Mouse (Mus musculus) kidney, adult 8-10 months (tissue): Measurements from ENCODE around the gene Ak6.
A peak's percentile ranks its signal among the peaks of the same experiment; 100 is the strongest.

Experiments used
- DNase-seq, 2 experiments: peaks; one replicate each; pipeline ENCODE4 v3.0.0; 2022

Ak6 gene

DNA sequence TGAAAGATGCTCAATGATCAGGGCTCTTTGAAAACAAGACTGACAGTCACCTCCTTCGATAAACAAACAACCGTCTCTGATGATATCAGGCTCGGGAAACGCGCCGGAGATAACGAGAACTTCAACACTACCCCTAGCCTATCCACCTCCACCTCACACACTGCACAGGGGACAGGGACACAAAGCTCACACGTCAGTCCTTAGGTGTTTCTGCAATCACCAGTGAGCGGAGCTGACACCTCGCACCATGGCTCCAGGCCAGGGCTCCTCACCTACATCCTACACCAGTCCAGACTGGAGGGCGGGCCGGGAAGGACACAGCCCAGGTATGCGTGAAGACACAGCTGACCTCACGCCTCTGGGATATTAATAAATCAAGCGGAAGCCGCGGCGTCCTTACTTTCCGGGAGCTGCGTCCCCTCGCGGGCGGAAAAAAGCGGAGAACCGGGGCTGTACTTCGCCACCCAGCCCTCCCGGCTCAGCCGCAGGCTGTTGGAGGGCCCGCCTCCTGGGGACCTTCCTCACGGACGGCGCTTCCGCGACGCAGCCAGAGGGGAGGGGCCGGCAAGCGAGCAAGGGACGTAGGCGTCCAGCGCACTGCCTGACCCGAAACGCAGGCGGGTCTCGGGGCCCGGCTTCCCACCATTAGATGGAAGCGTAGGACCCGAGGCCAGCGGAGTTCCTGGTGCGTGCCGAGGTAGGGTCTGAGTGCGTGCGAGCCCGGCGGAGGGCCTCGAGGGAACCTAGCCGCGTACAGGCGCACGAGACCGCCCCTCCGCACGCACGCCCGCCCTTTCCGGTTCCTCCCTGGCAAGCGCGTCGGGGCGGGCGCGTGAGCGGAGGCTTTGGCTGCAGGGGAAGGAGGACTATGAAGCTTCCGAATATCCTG, at the start of gene Ak6, which contains the start of gene Rad17:
Ak6 (plus strand) TSS at position 430 of the 889 bp plus-strand sequence.
Rad17 (minus strand) TSS at position 502 of the 889 bp plus-strand sequence.
- peak; percentile 91 to 94 for DNase-seq

DNA sequence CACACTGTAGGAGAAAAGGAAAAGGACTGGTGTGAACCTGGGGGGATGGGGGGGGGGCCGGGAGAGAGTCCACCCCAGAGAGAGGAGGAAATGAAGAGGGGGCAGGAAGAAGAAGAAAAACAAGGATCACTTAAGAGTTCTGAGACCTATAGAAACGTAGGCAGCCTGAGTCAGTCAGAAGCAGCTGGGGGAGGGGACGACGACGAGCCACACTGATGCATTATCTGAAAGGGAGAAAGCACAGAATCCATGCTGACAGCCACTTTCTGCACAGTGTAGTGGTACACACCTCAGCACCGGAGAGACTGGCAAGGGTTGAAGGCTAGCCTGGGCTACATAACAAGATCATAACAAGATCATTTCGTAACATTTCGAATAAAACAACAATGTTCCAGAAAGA, 49.7 kb upstream of the Ak6 start:
- no peak for DNase-seq

DNA sequence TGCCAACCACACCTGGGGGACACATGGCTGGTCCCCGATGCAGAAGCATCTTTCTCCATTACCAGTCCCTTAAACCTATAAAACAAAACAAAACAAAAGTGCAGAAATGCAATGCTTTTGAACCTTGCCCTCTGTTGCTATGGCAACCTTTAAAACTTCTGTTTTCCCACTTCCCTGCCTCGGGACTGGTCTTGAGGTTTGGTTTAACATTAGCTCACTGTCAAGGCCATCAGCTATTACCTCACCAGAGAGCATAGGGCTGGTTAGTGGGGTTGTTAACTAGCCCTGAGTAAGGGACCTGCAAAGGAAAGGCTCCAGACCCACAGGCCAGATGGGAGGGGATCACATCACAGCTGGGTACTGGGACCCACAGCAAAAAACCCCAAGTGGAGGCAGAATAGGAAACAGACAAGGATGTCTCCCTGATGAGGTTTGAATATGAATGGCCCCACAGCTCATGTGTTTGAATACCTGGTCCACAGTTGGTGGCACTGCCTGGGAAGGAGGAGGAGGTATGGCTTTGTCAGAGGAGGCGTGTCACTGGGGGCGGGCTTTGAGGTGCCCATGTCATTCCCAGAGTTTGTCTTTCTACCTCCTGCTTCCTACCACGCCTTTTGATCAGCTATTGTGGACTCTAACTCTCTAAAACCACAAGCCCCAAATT, 48.4 kb upstream of the Ak6 start:
- peak; percentile 70 to 85 for DNase-seq

DNA sequence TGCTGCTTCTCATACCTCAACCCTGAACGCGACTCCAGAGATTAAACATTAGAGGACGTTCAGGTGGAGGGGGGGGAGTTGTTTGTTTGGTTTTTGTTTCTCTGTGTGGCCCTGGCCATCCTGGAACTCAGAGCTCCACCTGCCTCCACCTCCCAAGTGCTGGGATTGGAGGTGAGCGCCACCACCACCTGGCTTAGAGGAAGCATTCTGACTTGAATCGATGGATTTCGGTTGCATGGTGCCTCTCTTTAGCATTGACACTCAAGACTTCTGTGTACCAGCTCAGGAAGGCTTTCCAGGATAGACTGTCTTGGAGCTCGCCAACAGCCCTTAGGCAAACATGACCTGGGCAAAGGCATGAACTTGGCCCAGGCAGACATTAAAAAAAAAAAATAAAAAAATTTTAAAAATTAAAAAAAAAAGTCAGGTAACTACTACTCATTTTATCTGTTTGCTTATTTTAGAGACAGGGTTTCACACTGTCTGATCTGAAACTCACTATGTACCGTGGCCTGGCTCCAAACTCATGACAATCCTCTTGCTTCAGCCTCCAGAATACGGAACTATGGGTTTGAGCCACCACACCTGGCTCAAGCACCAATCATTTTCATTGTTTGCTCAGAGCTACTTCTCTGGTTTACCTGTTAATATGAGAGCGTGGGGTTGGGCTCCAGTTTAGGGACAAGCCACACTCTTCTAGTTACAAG, 47.6 kb upstream of the Ak6 start:
- no peak for DNase-seq

DNA sequence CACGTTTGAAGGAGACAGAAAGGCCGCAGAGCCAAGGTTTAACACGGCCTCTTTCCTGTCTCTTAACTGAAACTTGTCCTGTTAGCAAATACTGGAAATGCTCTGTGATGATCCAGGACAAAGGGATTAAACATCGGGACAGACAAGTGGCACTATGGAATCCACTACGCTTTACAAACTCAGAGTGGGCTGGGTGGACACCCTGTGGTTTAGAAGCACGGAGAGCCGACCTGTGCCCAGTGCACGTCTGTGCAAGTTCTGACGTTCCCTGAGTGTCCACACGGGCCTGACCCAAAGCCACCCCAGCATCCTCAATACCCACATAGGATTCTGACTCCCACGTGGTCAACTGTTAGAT, 47.1 kb upstream of the Ak6 start:
- DNase-seq, result no peak

DNA sequence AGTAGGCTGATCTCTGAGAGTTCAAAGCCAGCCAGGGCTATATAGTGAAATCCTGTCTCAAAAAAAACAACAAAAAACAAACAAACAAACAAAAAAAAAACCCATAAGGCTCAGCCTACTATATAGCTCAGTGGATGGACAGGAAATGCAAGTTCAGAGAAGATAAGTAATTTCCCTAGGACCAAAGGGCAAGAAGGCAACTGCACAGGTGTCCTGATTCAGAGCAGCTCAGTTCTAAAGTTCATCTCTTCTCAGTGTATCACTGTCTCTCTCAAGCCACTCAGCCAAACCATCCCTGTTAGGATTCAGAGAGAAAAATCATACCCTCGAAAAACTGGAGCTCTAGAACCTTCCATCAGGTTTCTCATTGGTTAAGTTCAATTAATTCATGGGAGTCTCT, 44.9 kb upstream of the Ak6 start:
- DNase-seq, result no peak

DNA sequence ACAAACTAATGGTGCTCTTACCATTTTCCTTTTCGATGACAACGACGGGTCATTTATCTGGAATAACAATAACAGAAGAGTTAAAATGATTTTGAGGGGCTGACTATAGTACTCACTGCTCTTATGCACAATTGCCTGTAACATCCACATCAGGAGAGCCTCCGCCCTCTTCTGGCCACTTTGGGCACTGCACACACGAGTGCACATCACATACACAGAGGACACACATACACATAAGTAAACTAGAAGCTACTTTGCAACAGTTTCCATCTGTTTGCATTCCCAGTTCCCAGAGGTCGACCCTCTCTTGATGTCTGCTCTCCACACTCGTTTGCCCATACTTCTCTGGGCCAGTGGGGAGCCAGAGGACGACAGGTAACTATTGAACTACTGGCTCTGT, 43.0 kb upstream of the Ak6 start:
- no peak for DNase-seq

DNA sequence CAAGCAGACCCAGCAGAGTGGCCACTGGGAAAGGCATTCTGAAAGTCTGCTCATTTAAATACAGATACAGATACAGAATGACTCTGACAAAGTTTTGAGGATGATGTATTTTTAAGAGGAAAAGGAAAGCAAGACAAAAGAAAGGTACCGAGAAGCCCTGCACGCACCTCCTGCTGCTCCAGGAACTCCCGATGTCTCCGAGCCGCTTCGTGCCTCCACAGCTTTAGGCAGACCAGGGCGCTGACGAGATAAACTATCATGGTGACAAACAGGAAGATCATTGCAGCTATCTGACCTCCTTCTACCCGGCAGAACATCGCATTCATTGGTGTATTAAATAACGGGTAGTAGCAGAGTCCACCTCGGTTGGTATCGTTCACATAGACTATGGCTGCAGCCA, 39.5 kb upstream of the Ak6 start:
- no peak for DNase-seq

DNA sequence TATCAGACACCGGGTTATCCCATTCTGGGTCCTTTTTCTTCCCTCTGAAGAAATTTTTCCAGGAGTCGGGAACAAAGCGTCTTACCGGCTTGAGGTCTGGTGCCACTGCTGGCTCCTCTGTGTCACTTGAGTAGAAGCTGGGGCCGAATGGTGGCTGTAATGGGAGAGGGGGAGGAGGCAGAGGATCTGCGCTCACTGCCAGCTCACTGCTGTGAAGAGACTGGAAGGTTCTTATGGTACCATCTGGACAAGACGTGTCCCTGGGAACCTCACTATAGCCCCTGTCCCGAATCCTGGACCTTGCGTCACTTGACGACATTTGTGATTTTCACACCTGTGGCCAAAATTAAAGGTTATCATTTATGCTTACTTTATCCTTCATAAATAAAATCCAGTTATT, 38.5 kb upstream of the Ak6 start:
- DNase-seq, result no peak

DNA sequence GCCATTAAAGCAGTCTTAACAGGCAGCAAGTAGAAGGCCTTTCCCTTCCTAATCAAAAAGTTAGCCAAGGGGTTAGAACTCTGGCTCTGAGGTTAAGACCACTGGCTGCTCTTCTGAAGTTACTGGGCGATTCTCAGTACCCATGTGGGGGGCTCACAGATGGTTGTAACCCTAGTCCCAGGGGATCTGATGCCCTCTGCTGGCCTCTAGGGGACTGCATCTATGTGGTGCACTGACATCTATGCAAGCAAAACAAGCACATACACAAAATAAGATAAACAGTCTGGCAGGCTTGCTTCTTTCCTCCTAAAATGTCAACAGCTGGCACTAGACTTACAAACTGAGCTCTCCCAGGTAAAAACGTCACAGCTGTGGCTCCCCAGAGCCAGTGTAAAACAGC, 37.9 kb upstream of the Ak6 start:
- no peak for DNase-seq

DNA sequence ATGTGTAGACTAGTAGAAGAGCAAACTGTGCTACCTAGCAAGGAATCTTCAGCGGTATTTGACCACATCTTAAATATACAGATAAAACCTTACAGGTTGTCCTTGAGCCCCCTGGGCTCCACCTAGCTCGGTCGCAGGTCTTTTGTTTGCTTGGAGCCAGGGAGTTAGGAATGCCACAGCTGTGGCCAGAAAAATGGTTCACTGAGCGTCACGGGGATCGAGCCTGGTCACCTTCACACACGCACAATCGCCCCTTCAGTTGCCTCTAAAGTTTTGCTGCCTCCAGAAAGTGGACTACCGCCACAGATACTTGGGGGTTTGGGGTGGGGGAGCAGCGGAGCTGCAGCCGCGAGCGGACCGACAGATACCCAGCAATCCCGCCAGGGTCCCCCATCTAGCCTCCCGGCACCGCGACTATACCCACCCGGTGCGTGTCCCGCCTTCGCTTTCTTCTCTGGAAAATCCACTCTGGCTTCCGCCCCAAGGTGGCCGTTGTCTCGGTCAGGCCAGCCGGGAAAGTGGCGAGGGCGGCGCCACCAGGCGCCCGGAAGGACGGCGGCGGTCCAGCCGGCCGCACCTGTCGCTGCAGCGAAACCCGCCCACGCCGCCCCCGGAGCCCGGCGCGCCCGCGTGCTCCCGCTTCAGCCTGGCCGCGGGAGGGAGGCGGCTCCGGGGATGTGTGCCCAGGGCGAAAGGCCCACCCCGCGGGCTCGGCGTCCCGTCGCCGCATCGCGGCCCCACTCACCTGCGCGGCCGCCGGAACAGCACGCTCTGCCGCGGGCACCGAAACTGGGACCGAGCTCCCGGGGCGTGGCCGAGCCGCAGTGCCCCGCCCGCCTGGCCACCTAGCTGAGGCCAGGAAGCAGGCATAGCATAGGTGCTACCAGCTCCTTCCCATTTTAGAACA, 34.3 kb upstream of the Ak6 start, which contains the start of gene Marveld2:
Marveld2 (minus strand) TSS at position 791 of the 907 bp plus-strand sequence.
- DNase-seq, result peak; percentile 66 to 75

DNA sequence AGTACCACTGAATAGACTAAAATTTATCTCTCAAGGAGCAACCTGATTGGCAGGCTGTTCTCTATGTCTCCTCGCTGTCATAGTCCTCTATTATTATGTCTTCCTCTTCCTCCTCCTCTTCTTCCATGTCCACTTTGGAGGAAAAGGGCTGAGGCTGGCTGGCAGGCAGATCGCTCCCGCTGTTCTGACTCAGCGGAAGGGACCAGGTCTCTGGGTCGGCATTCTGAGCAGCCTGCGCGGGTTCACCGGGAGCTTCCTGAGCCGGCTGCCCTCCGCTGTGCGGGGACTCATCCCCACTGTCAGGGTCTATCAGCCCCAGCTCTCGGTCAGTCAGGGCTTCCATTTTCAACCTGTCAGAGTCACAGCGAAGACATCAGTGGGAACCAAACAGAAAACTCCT, 33.2 kb upstream of the Ak6 start:
- no peak for DNase-seq

DNA sequence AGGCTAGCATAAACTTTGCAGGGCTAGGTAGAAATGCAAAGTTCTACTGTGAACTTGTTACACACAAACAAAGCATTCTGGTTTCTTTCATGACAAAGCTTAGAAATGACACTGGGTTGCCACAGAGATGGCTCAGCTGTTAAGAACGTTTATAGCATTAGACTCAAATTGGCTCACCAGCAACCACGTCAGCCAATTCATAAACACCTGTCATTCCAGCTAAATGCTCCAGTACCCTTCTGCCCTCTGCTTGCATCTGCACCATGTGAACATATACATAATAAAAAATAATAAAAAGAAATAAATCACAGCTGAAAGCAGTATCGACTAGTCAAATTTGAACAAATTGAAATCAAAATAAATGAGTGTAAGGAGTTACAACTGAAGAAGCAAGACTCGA, 28.5 kb upstream of the Ak6 start:
- DNase-seq, result no peak

DNA sequence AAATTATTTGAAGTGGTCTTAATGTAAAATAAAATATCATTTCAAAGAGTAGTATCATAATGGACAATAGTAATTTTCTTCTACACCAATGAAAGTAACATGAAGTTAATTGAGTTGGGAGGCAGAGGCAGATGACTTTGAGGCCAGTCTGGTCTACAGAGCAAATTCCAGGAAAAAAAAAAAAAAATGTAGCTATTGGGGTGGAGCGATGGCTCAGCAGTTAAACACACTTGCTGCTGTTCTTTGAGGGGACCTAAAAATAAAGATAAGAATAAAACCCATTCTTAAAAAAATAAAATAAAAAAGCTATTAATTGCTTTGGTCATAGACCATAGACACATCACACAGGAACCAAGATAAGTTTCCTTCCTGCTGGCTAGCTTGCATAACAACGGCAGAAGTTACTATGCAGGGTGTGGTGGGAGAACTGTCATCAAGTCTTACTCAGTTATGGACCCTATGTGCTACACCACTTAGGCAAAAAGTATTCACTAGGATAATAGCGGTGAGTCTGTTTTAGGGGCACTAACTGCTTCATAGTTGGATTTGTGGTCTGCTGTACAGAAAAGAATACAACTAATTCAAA, 16.6 kb upstream of the Ak6 start:
- no peak for DNase-seq

DNA sequence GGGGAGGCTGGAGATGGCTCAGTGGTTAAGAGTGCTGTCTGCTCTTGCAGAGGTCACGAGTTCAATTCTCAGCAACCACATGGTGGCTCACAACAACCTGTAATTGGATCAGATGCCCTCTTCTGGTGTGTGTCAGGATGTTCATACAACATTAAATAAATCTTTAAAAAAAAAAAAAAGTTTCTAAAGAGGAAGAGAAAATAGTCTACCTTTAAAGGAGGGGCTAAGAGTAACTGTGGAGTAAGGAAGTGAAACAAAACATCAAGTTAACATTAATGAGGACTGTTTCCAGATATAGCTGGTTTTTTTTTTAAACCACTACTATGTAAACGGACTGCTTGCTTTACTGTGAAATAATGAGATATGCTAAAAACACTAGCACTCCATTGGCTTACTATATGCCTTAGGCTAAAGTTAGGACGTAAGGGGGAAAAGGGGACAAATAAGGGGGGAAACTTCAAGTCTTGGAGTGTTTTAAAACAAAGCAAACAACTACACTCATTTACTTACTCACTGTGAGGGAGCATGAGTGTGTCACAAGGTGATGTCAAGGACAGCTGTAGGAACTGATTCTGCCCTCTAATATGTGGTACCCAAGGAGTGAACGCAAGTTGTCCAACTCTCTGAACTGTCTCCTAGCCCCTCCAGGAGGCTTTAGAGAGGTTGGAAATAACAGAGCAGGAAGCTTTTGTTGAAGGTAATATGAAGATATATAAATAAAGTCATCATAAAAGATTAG, 8.1 kb upstream of the Ak6 start:
- no peak for DNase-seq

DNA sequence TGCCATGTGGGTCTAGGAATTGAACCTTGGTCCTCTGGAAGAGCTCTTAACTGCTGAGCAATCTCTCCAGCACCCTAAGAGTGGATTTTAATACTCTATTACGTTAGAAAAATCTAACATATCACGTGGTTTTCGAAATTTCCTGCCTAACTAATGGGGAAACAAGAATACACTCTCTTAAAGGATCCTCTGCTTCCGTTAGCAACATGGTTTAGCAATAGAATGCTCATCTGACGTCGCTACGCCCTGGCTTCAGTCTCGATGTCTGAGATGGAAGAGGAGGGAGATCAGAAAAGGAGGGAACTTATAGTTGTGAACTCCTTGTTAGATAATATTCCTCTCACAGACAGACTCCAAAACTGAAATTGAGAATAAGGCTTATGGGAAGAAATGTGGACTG, 2.6 kb upstream of the Ak6 start:
- DNase-seq, result no peak

DNA sequence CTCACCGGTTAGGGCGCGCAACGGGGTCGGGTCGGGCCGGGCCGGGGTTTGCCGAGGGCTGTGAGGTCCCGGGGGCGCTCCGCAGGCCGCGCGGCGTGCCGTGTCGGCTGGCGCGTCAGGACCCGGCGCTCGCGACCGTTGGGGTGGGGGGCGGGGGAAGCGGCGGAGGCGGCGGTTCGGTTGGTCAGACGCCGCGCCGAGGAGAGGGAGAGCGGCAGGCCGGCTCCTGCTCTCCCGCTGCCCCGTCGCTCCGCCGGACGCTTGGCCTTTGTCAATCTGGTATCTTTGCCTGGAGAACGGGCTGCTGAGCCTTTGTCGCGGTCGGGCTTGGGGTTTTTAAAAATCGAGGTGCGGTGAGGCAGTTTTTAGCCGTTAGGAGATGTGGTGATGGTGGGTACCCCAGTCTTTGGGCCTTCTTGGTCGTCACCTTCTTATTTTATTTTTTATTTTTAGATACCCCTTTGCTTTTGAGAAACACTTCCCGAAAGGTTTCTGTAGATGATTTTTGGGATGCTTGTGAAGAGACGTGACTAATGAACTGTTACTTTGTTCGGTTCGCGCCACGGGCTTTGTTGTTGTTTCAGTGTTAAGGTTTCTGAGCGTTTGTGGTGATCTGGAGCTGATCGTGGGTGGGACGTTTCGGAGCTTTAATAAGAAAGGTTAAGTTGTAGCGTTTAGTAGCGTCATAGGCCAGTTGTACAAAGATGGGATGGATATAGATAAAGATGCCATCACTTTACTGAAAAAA, 834 bp downstream of the Ak6 start, which contains the start of gene Taf9:
Taf9 (plus strand) TSS at position 141 of the 748 bp plus-strand sequence.
- peak in 1 of 2 experiments; percentile 10 for DNase-seq

DNA sequence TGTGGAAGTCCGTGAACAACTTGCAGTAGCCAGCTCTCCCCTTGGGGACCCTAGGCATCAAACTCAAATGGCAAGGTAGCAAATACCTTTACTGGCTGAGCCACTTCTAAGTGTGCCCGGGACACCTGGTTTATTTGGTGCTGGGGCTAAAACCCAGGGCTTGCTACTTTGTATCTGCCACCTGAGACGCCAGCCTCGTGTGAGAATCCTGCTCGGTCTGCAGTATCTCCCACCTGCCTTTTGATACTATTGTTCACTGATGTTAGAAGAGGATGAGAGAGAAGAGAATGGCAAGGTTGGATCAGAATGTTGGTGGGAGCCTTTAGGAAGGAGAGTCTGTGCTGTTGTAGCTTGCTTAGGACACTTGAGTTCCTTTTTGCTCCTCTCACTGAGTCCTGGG, 7.3 kb downstream of the Ak6 start:
- no peak for DNase-seq

DNA sequence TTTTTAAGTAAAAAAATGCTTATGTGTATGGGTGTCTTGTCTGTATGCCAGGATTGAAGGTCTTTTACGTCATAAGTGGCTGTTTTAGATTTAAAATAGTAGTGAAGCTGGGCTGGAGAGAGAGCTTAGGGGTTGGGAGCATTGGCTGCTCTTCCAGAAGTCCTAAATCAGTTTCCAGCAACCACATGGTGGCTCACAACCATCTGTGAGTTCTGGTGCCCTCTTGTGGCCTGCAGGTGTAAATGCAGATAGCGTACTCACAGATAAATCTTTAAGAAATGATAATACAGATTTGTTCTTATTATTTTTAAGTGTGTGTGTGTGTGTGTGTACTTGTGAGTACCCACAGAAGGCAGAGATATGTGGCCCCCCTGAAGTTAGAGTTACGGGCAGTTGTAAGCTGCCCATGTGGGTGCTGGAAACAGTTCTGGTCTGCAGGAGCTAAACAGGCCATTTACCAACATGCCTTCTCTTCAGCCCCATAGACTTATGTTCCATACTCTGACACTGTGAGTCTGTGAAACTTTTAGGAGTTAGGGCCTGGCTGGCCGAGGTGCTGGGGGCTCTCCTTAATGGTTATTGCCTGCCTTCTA, 9.2 kb downstream of the Ak6 start:
- peak in 1 of 2 experiments; percentile 43 for DNase-seq
